Mouse (Mus musculus) adipocyte (in vitro differentiated cells): Measurements from ENCODE around the gene Gnb2.
A peak's percentile ranks its signal among the peaks of the same experiment; 100 is the strongest.

Experiments
- DNase-seq: peaks from one replicate; pipeline ENCODE4 v3.0.0-alpha.2; 2016; ENCODE audit warnings: low spot score

Gnb2 gene

DNA sequence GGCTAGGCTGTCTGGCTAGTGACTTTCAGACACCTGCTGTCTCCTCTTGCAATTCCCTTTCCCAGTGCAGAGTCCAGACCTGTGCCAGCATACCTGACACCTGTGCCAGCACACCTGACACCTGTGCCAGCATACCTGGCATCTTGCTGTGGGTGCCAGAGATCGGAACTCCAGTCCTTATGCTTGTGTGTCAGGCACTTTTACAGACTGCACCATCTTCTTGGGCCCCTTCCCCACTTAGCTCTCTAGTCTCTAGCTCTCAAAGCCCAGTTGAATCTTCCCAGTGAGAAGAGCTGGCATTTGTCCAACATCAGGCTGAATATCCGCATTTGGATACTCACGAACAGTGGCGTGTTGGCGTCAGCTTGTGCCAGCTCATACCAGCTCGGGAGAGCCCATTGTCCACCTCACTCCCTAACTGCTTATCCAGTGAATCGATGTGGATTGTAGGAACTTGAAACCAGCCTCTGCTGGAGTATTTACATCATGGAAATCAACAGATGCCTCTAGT, 6.0 kb upstream of the Gnb2 start:
- no peak for DNase-seq

DNA sequence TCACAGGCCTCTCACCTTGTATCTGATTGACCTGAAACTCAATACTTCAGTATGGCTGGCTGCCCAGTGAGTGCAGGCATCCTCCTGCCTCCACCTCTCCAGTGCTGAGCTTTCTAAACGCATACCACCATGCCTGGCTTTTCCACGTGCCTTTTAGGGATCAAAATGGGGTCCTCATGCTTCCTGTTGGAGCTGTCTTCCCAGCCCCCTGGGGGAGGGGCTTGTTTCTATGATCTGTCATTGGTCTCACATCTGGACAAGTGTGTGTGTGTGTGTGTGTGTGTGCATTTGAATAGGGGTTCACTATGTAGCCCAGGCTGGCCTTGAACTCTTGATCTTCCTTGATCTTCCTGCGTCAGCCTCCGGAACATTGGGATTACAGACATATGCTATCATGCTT, 4.2 kb upstream of the Gnb2 start:
- DNase-seq = no peak

DNA sequence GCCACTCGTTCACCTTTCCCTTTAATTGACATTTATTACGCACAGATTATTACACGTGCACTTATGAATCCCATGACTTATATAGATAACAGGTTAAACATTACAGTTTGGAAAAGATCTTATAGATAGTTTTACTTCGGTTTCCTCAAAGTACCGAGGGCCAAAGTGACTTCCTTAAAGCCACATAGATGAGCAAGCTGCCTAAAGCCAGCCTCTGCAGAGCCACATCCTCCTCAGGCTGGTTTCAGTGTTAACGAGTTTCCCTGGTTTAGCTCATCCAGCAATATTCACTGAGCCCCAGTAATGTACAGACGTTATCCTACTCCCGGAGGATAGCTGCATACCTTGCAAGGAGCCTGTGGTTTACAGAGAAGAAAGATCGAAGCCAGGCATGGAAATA, 2.0 kb upstream of the Gnb2 start:
- DNase-seq = no peak

DNA sequence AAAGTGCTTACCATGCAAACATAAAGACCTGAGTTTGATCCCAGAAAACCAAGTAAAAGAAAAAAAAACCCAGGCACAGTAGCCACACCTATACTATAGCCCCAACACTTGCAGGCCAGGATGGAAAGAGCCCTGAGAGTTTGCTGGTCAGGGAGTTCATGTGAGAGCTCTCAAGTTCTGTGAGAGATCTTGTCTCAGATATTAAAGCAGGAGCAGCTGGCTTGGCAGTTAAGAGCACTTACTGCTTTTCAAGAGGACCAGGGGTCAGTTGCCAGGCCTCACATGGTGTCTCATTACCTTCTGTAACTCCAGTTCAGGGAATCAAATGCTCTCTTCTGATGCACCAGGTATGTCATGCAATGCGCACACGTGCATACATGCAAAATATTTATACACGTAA, 1.5 kb upstream of the Gnb2 start:
- no peak for DNase-seq

DNA sequence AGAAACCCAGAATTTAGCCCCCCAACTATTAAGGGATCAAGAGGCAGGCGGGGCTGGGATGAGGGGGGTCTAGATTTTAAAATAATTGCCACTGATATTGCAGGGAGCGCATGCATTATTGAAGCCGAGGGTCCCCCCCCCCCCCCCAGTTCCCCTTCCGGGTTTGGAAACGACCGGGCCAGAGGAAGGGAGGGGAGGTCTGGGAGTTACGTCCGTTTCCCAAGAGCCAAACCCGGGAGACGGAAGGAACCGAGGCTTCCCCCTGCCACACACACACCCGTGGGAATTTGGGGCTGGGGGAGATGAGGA, 548 bp downstream of the Gnb2 start:
- DNase-seq = no peak

DNA sequence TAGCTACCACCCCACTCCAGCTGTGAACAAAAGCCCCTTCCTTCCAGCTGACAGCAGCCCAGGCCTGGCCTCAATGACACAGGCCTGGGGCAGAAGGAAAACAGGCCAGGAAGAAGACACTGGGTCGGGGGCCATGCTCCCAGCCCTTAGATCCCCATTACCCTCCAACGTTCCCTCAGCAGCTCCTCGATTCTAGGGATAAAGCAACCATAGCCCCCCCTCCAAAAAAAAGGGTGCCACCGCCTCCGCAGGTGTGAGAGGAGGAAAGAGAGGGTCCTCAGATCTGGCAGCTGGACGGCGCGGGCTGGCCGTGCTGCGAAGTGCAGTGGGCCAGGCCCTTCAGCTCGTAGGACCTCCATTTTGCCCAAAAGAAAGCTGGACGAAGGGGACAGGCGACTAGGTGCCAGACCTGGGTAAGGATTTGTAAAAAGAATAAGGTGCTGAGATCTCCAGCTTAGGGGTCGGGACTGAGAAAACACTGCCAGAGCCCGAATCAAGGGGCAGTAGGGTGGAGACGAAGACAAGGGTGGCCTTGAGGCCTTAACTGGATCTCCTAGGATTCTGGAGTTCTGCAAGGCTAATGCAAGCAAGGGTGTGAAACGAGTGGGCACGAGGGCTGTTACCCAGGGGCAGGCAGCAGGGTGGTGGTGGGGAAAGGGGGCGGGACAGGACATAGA, 1.0 kb downstream of the Gnb2 start:
- peak; percentile 56 for DNase-seq

DNA sequence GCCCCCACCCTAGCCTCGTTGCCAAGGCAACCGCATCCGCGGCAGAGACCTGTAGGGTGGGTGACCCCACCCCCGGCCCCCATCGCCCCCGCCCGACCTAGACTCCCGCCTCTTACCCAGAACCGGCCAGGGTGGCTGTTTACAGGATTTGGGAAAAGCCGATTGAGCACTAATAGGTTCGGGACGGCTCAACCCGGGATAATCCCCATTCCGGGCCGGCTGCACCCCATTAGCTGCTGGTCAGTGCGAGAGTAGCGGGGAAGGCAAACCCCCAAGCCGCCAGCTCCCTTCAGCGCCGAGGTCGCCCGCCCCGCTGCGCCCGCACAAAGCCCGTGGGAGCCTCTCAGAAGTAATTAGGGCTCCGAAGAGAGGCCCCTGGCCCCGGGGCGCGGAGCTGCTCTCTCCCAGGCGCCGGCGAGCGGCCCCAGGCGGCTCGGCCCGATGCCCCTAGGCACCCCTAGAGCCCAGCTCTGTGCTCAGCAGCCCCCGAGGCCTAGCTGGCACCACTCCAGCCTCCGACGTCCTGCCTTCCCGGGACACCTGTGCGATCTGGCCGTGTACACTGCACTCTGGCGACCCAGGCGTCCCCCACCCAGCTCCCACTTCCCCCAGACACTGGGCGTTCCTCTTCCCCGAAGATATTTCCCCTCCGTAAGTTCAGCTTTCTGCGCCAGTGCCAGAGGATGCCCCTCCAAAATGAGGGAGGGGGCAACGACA, 1.7 kb downstream of the Gnb2 start:
- DNase-seq = peak; percentile 59

DNA sequence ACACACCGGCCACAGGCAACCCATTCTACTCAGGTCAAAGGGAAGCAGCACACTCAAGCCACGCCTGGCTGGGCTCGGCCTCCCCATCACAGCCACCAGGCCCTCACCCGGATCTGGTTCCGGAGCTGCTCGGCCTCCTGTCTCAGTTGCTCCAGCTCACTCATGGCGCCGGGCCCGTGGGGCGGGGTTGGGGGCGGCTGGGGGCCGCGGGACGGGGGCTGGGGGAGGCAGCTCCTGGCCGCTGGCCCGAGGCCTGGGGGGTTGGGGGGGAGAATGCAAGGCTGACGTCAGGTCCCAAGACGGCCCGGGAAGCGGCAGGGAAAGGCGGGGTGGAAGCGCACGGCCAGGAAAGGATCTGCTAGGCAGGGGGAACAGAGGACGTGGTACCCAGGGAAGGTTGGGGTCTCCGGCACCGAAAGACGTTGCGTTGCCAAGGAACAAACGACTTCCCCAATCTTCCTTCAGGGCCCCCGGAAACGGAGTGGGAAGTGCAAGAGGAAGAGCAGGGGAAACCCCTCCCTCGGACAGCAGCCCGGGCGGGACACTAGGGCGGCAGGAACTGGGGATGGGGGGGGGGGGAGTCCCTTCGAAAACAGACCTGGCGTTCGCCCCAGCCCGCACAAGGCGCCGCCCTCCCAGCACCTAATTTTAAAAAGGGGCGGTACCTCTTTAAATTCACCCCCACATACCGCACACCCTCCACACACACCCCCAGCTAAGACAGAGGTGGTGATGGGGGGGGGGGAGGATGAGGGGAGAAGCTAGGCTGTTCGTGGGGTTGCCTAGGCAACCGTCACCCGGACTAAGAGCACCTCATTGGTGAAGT, 2.5 kb downstream of the Gnb2 start:
- peak; percentile 76 for DNase-seq

DNA sequence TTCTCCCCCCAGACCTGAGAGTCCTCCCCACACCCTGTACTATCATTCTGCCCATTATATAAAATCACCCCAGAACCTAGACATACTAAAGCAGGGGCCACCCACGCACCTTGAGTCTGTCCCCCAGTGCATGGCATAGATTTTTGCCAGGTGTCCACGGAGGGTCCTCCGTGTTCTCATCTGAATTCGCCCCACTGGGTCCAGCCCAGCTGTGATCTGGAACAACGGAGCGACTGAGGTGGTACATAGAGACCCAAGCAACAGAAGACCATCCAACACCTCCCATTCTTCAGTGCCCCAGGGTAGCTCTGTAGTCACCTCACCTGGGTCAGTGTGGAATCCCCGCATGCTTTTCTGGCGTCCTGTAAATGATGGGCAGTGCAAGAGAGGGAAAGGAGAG, 3.2 kb downstream of the Gnb2 start:
- no peak for DNase-seq

DNA sequence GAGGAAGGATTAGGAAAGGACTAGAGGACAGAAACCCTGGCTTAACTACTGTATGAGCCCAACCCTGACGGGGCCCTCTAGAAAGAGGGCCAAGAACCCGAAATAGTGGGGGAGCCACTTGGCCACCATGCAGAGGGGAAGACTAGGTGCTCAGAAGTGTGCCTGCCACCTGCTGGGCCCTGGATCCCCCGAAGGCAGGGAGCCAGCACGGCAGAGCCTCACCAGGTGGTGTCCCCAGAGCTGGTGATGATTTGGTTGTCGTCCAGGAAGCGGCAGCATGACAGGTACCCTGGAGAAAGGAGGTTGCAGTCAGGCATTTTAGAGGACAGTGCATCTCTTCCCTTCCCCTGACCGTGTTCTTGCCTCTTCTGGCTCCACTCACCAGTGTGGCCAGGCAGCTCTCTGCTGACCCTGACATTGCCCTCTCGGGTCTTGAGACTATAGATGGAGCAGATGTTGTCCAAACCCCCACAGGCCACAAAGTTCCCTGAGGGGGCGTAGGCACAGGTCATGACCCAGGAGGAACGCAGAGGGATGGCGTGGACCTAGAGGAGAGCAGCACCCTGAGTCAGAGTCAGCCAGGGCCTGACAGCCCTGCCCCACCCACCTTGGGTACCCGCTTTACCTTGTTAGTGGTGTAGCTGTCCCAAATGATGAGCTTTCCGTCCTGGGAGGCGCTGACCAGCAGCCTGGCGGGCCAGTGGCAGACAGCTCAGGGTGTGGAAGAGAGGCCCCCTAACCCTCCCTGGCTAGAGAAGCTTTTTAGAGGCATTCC, 3.9 kb downstream of the Gnb2 start:
- DNase-seq = no peak

DNA sequence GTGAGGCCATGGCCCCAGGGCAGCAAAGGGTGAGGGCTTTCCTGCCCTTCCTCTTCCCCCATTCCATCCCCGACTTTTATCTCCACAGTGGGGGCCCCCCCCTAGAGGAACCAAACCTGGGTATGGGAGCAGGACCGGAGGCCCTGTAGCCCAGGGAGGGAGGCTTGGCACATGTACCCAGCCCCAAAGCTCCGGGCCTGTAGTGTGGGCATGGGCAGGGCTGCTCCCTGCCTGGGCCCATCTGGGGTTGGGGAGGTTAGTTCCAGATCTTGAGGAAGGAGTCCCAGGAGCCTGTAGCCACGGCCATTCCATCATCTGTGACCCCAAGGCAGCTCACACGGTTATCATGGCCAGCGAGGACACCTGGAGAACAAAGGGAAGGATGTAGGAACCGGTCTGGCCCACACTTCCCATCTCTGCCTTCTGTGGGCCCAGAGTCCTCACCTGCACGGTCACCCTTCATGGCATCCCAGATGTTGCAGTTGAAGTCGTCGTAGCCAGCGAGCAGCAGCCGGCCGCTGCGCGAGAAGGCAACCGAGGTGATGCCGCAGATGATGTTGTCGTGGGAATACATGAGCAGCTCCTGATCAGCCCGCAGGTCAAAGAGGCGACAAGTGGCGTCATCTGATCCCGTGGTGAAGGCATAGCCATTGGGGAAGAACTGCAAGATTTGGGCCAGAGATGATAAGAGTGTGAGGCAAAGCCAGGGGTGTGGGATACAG, 4.9 kb downstream of the Gnb2 start:
- DNase-seq = no peak

DNA sequence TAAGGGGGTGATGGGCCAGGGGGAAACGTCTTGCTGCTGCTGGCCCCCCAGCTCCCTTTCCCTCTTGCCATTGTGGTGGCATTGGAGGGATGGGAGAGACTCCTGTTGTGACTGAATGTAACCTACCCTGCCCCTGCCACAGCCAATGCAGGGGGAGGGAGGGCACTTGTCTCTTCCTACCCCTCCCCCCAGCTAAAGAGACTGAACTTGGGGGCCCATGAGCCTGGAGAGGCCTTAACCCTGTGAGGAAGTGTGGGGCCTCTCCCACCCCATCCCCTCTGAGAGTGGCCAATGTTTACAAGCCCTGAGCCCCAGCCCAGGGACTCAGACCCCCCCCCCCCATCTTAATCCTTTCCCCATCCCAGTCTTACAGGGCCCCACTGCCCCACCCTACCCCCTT, 5.9 kb downstream of the Gnb2 start:
- no peak for DNase-seq

DNA sequence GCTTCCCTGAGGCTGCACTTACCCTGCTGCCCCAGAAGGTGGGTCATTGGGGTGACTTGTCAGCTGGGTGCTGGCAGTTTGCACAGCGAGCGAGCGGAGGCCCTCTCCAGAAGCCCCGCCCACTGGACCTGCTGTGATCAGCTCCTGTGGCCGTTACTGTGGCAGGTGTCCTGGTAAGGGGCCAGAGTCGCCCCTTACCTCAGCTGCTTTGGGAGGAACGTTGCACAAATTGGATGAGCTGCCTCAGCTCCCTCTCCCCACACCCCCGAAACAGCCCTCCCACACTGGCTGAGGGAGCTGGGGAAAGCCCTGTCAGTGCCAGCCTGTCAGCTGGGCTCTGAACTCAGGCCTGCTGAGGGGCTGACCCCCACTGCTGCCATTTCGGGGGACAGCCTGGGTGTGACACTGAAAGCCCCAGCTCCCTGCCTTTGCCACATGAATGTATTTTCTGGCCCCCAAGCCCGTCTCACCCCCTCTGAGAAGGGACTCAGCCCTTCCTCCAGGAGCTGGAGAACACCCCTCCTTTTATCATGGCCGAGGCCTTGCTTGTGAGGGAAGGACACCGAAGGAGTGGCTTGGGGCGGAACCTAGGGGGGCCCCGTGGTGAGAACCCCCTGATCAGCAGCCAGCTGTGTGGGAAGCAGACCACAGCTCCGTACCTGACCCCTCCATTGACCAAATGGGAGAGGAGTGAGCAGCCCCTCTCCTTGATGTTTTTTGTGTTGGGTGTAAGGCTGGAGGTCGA, 6.9 kb downstream of the Gnb2 start:
- DNase-seq = peak; percentile 53

DNA sequence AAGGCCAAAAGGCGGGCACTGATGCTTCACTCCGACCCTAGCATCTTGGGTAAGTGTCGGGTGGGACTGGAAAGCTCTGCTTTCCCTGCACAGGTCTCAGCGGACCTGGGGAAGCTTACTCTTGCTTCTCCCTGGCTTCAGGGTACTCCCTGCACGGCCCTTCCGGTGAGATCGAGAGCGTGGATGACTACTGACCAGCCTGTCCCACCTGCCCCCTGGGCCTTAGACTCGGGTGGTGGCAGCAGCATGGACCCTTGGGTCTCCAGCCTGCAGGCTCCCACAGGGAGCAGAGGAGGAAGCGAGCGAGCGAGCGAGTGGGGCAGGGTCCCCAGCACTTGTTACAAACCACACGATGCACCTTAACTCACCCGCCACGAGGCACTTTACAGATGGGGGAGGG, 7.8 kb downstream of the Gnb2 start:
- no peak for DNase-seq

DNA sequence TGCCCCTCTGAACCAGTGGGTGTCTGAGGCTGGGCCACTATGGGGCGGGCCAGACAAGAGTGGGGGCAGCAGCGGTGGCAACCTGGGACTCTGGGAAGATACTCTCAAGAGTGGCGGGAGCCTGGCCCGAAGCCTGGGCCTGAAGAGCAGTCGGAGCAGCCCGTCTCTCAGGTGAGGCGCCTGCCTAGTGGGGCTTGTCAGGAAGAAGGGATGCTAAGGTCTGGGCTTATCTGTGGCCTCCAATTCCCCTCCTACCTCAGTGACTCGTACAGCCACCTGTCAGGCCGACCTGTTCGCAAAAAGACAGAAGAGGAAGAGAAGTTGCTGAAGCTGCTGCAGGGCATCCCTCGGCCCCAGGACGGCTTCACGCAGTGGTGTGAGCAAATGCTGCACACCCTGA, 8.6 kb downstream of the Gnb2 start:
- no peak for DNase-seq

DNA sequence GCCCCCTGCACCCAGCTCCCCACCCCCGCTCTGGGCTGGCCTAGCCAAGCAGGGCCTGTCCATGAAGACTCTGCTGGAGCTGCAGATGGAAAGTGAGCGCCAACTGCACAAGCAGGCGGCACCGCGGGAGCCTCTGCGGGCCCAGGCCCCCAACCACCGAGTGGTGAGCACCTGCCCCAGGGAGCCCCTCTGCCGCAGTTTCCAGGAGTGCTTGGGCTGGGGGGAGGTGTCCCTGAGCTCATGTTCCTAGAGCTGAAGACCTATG, 9.1 kb downstream of the Gnb2 start:
- no peak for DNase-seq

DNA sequence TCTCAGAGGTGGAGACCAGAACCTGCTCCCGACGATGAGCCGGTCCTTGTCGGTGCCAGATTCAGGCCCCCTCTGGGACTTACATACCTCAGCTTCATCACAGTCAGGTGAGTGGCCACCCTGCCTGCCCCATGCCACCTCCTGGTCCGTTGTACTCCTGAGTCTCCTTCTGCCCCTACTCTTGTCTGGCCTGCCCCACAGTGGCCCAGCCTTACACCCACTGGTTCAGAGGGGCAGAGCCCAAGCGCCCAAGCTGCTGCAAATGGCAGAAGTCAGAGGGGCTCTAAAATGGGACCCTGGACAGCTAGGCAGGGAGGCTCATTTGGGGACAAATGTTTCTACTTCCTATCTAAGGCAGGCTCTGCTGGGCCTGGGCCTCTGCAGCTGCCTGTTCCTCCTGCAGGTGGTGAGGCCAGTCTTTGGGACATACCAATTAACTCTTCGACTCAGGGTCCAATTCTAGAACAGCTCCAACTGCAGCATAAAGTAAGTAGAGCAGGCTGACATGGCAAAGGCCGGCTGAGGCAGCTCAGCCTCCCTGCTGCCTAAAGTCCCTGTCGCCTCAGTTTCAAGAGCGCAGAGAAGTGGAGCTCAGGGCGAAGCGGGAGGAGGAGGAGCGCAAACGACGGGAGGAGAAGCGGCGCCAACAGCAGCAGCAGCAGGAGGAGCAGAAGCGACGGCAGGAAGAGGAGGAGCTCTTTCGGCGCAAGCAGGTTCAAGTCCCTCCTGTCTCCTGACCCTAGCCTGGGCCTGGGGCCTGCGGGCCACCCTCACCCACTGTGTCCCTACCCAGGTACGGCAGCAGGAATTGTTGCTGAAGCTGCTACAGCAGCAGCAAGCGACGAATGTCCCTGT, 9.7 kb downstream of the Gnb2 start:
- no peak for DNase-seq

DNA sequence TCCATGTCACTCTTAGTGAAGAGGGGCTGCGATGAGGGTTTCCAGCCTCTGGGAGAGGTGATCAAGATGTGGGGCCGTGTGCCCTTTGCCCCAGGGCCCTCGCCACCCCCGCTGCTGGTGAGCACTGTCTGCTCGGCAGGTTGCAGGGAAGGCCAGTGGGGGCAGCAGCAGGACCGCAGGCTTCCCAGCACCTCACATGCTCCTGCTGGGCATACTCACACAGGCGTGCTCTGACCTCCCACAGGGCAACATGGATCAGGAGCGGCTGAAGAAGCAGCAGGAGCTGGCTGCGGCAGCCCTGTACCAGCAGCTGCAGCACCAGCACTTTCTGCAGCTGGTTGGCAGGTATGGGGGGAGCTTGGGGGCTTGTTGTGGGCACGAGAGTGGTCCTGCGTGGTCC, 10.6 kb downstream of the Gnb2 start:
- DNase-seq = no peak

DNA sequence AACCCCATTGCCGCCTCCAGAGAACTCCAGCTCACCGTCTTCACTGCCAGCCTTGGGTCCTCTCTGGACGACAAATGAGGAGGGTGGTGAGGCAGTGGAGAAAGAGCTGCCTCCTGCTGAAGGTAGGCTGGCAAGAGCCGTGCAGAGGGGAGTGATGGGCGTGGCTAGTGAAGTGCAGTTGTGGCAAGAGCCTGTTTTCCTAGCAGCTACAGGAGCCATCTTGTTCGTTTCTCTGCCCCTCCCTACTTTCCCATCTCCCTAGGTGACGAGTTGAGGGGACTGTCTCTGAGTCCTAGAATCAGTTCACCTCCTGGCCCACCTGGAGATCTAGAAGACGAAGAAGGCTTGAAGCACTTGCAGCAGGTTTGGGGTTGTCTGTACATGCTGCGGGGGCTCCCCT, 11.4 kb downstream of the Gnb2 start:
- no peak for DNase-seq
